Mouse (Mus musculus): ENCODE measurements around the gene Stard13. TPM values are rescaled to one million over a fixed set of nuclear protein-coding genes. Genes with fewer than 3 reads are reported as not detected.

The Stard13 gene
- total RNA-seq, 2 experiments from 2014 or later = 10.7 to 11.7 TPM

DNA sequence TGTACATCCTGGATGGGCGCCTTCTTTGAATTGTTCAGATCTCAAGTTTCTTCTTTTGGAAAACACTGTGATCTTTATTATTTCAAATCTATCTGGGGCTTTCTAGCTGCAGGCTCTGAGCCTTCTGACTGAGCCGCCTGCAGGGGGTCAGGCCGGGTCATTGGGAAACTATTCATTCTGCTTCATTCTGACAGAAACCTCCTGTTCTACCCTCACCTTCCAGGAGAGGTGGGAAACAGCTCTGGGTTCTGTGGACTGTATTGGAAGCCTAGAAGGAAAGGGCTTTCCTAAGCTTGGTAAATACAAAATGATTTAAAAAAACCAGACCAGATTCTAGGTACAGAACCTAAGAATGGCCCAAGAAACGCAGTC, 178.9 kb downstream of the Stard13 start:
- intact Hi-C loops (cut with DNase I) = loop anchor here (5.0 to 10.0 kb wide), 2 partner anchors 83 to 380 kb away; partner anchors contain the start of gene Pds5b
- no peak for DNase-seq (ENCODE audit: low spot score in 2 of 2)

DNA sequence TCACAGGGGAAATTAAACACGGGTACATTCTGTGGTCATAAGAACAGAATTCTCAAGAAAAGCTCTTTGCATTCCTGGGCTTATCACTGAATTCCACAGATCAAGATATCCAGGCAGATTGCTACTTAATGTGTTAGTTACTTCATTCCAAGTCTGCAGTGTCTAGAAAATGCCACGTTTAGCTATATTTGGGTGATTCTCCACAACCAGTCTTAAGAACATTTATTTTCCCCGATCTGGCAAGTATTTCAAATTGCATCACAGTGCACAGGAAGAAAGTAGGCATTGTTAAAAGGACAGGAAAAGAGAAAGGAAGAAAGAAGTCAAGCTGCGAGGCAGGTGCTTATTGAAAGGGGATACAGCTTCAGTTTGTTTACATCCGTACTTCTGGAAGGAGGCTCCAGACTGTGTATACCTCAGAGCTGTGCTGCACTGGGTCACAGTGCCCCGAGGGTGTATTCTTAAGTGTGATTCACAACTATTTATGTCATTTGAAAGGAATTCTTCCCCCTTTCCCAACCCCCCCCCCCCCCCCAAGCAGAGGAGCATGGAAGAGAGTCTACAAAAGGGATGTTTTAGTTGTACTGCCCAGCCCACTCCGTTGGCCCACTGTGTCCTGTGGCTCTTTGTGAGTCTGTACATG, 179.4 kb downstream of the Stard13 start:
- intact Hi-C loops (cut with DNase I) = loop anchor here (10.0 kb wide), 1 partner anchor 379 kb away; the partner anchor contains the start of gene Pds5b
- DNase-seq (ENCODE audit: low spot score in 2 of 2) = peak in 1 of 2 experiments; percentile 47

DNA sequence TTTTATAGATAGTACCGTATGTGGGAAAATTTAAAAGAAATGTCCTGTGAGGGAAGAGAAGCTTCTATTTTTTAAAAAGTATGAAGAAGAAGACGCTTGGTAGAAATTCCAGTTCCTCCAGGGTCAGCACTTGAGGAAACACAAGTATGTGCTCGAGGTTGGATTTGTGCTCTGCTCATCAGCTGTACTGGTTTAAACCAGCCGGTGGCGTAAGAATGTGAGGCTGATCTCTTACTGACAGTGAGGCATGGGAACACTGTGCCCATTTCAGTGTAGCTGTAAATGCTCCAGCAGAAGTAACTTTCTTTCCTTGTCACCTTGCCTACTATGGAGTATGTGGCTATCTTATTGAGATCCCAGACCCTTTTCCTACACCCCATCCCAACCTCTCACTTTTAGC, 180.4 kb downstream of the Stard13 start:
- DNase-seq (ENCODE audit: low spot score in 2 of 2) = no peak
- intact Hi-C loops (cut with DNase I) = loop anchor here (10.0 kb wide), 1 partner anchor 378 kb away; the partner anchor contains the start of gene Pds5b

DNA sequence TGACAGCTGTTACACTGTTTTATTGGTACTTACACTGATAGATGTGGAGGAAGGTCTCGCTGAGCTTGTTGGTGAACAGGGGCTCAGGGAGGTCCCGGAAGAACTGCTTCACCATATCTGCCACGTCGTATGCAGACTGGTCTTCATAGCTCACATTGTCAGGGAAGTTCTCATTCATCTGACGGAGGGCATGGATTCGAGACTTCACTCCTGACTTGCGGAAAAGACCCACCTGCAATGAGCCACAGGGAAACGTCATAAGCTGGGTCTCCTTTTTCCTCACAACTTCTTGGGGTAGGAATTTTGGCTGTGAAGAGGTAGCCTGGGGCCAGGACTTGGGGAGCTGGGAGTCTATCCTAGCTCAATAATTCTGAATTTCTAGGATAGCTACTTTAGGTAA, 181.3 kb downstream of the Stard13 start:
- intact Hi-C loops (cut with DNase I) = loop anchor here (10.0 kb wide), 1 partner anchor 378 kb away; the partner anchor contains the start of gene Pds5b
- DNase-seq (ENCODE audit: low spot score in 2 of 2) = no peak

DNA sequence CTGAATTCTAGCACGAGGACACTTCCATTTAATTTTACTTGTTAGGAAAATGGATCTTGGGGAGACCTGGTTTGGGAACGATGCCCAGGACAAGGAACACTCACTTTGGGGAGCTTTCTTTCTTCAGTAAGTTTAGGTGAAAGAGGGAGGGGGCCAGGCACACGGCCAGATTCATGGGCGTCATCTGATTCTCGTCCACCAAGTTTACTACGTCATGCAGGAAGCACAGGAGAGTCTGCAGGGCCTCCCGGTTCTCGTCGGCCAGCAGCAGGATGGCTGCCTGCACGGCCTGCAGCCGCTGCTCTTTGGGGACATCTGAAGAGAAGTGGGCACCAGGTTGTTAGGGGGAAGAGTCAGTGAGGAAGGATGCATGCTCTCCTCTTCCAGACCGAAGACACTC, 186.1 kb downstream of the Stard13 start:
- intact Hi-C loops (cut with DNase I) = no loop called here
- no peak for DNase-seq (ENCODE audit: low spot score in 2 of 2)

DNA sequence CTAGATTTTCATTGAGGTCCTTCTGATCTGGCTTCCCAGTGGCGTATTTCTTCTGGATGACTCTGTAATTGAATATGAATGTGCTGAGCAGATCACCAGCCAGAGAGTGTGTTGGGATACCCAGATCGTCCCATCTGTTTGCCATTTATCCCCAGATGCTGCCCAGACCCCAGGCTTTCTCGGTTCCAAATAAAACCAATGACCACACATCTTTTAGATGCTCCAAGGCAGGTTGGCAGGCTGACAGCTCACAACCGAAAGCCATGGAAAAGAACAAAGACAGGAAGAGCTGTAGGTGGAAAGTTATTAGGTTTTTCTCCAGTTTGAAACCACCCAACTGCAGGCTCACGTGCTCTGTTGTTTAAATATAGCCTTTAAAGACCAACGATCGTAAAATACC, 186.7 kb downstream of the Stard13 start:
- DNase-seq (ENCODE audit: low spot score in 2 of 2) = no peak
- intact Hi-C loops (cut with DNase I) = no loop called here

- intact Hi-C loops (cut with DNase I) = no loop called here
- peak in 1 of 2 experiments; percentile 48 for DNase-seq (ENCODE audit: low spot score in 2 of 2)
These were observed 187.5 kb downstream of the Stard13 start for GRCm38 (mm10) chr5:151046131-151046530.

- DNase-seq (ENCODE audit: low spot score in 2 of 2) = no peak
- intact Hi-C loops (cut with DNase I) = no loop called here
These were observed 190.7 kb downstream of the Stard13 start for GRCm38 (mm10) chr5:151042911-151043310.

DNA sequence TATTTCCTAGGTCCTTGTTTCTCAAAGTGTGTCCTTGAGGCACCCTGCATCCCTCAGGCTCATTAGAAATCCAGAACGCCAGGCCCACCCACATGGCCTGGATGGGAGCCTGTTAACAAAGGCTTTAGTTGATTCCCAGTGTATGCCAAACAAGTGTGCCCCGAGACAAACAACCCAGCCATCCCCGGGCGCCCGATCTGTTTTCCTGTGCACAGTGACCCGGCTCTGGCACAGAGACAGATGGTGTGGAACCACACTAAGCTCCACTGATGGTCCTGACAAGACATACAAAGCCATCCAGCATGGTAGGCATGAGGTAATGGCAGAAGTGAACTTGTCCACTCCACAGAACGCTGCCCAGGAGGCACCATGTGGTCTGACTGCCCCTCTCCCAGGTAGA, 195.8 kb downstream of the Stard13 start:
- intact Hi-C loops (cut with DNase I) = no loop called here
- no peak for DNase-seq (ENCODE audit: low spot score in 2 of 2)

GRCm38 (mm10) chr5:151034715-151035512, 198.7 kb downstream of the Stard13 start:
- intact Hi-C loops (cut with DNase I) = no loop called here
- no peak for DNase-seq (ENCODE audit: low spot score in 2 of 2)

GRCm38 (mm10) chr5:151028906-151029305, 204.7 kb downstream of the Stard13 start:
- no peak for DNase-seq (ENCODE audit: low spot score in 2 of 2)
- intact Hi-C loops (cut with DNase I) = loop anchor here (5.0 kb wide), 1 partner anchor 48 kb away; no protein-coding TSS in a partner anchor

GRCm38 (mm10) chr5:151027171-151027570, 206.5 kb downstream of the Stard13 start:
- intact Hi-C loops (cut with DNase I) = loop anchor here (5.0 kb wide), 1 partner anchor 50 kb away; no protein-coding TSS in a partner anchor
- no peak for DNase-seq (ENCODE audit: low spot score in 2 of 2)

GRCm38 (mm10) chr5:151026069-151026468, 207.6 kb downstream of the Stard13 start:
- intact Hi-C loops (cut with DNase I) = loop anchor here (5.0 kb wide), 1 partner anchor 51 kb away; no protein-coding TSS in a partner anchor
- DNase-seq (ENCODE audit: low spot score in 2 of 2) = no peak

- DNase-seq (ENCODE audit: low spot score in 2 of 2) = no peak
These were observed 209.2 kb downstream of the Stard13 start for GRCm38 (mm10) chr5:151024483-151024882.

DNA sequence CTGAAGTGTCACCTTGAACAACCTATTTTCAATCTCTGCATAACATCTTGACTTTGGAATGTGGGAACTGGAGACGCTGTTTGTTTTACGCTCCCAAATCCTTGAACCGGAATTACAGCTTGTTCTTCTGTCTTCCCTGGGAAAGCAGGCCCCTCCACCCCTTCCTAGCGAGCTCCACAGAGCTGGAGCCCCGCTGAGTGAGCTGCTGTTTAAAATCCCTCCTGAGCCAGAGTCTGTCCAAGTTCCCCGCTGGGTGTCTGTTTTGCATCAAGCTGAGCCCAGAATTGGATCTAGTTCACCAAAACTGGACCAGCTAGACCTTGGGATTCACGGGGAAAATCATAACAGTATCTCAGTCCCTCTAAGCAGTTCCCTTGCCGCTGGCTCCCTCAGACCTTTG, 210.2 kb downstream of the Stard13 start:
- DNase-seq (ENCODE audit: low spot score in 2 of 2) = peak; percentile 57 to 58
- intact Hi-C loops (cut with DNase I) = loop anchor here (5.0 kb wide), 2 partner anchors 39 to 114 kb away; no protein-coding TSS in a partner anchor

More at GRCm38 (mm10) chr5:151024483-151024882, 209.2 kb downstream of the Stard13 start:
- intact Hi-C loops (cut with DNase I) = loop anchor here (5.0 kb wide), 2 partner anchors 38 to 113 kb away; no protein-coding TSS in a partner anchor

GRCm38 (mm10) chr5:151022939-151023338, 210.7 kb downstream of the Stard13 start:
- peak; percentile 27 to 70 for DNase-seq (ENCODE audit: low spot score in 2 of 2)
- intact Hi-C loops (cut with DNase I) = loop anchor here (5.0 kb wide), 2 partner anchors 39 to 114 kb away; no protein-coding TSS in a partner anchor

DNA sequence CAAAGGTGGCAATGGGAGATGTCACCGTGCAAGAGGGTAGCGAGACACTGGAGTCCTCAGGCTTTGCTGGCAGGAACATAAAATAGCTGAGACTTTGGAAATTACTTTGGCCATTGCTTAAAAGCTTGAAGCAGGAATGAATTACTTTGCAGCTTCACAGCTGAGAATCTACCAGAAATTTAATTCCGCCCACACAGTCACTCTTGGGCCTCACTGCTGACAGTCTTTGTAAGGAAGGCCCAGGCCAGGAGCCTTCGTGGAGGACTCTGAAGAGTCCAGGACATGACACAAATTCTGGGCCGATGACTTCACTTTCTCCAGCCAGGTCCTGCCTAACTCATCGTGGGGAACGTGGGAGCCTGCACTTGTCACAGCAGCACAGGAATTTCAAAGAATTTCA, 211.6 kb downstream of the Stard13 start:
- DNase-seq (ENCODE audit: low spot score in 2 of 2) = peak; percentile 26 to 74

GRCm38 (mm10) chr5:151020831-151021230, 212.8 kb downstream of the Stard13 start:
- intact Hi-C loops (cut with DNase I) = loop anchor here (5.0 kb wide), 2 partner anchors 41 to 116 kb away; no protein-coding TSS in a partner anchor
- DNase-seq (ENCODE audit: low spot score in 2 of 2) = no peak

More for the DNA sequence above, 211.6 kb downstream of the Stard13 start:
- intact Hi-C loops (cut with DNase I) = loop anchor here (5.0 kb wide), 2 partner anchors 40 to 115 kb away; no protein-coding TSS in a partner anchor

DNA sequence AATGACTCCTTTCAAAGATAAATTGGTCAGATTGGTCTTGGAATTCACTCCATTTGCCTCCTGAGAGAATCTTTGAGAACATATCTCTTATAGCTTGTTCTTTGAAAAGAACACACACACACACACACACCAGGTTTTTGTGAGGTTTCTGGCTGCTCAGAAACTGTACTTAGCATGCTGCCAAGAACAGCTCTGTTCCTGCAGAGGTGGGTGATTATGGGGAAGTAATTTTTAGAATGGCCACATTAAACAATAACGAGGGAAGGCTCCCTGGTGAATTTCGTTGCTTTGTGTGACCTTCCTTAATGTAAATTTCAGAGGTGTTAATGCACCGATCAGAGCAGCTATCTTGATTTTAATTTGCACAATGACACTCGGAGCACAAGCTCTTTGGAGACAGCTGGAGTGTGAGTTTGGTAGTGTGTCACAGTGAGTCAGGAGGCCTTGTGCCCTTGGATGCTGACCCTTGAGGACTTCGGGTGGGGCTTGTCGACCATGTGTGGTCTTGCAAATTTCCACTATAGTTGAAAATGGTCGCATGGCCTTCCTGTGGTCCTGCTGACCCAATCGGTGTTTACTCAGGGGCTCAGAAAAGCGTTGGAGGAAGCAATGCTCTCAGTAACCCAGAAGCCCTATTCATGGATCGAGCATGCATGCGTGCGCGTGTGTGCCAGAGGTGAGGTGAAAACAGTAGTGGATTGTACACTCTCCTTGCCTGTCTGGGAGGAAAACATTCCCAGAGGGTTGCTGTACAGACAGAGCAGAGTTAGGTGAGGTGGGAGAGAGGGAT, 213.4 kb downstream of the Stard13 start:
- intact Hi-C loops (cut with DNase I) = loop anchor here (5.0 kb wide), 2 partner anchors 42 to 117 kb away; no protein-coding TSS in a partner anchor

More for the DNA sequence above, 213.4 kb downstream of the Stard13 start:
- DNase-seq (ENCODE audit: low spot score in 2 of 2) = peak; percentile 45 to 70
